Mouse (Mus musculus) E14TG2a.4 (cell line): ENCODE results near the gene Ikzf3.

Source experiments
- H3K27me3 ChIP-seq: 2 replicates; pipeline ENCODE4 v1.6.1; 2014; ENCODE audit warnings: low read length, control low read depth; ENCODE audit not compliant: insufficient read depth
- H3K36me3 ChIP-seq: 2 replicates; pipeline ENCODE4 v1.6.1; 2014; ENCODE audit warnings: low read length, control low read depth; ENCODE audit not compliant: insufficient read depth
- H3K4me1 ChIP-seq: replicated peaks from 2 replicates; pipeline ENCODE4 v1.6.1; 2014; ENCODE audit warnings: low read depth, low read length, control low read depth
- H3K4me3 ChIP-seq: replicated peaks from 2 replicates; pipeline ENCODE4 v1.5.1; 2014; ENCODE audit warnings: mild to moderate bottlenecking, low read length
- H3K9me3 ChIP-seq: 2 replicates; pipeline ENCODE4 v1.6.1; 2014; ENCODE audit warnings: low read length, control low read depth
- CTCF ChIP-seq: conservative IDR thresholded peaks from 2 replicates; pipeline ENCODE4 v1.5.1; 2014; ENCODE audit warnings: low read length
- NANOG ChIP-seq: IDR thresholded peaks from 2 replicates; pipeline ENCODE4 v1.6.1; 2014; ENCODE audit warnings: borderline replicate concordance, low read length, mixed read lengths
- POU5F1 ChIP-seq: IDR thresholded peaks from 2 replicates; pipeline ENCODE4 v1.6.1; 2014; ENCODE audit warnings: low read length, borderline replicate concordance

The Ikzf3 gene

GRCm38 (mm10) chr11:98545711-98546231, at the start of gene Ikzf3:
Gene Ikzf3, minus strand, starts transcription at chr11:98546031.
- Histone ChIP-seq H3K4me3 (peak within 1 kb of the TSS; percentile 76), H3K9me3 (peaks cover 3% of the 10 kb centered on the region; the same call in 1 of the 2 replicates), H3K27me3 (peaks cover 87% of the 10 kb centered on the region), H3K36me3 (no peaks in the 10 kb centered on the region), H3K4me1 (peaks cover 7% of the 10 kb centered on the region)
- TF ChIP-seq CTCF (no peak), POU5F1 (no peak), NANOG (no peak)

- Histone ChIP-seq H3K4me3 (no peak overlapping the region), H3K9me3 (no peaks in the 10 kb centered on the region), H3K36me3 (no peaks in the 10 kb centered on the region), H3K27me3 (peaks cover 41% of the 10 kb centered on the region), H3K4me1 (peaks cover 34% of the 10 kb centered on the region)
- TF ChIP-seq CTCF (no peak), POU5F1 (no peak), NANOG (no peak)
Measured at GRCm38 (mm10) chr11:98595473-98595872, 49.6 kb upstream of the Ikzf3 start.

- Histone ChIP-seq H3K9me3 (no peaks in the 10 kb centered on the region), H3K4me3 (no peak overlapping the region), H3K27me3 (peaks cover 37% of the 10 kb centered on the region), H3K4me1 (peaks cover 34% of the 10 kb centered on the region), H3K36me3 (no peaks in the 10 kb centered on the region)
- no peak for TF ChIP-seq POU5F1
- no peak for TF ChIP-seq CTCF
- TF ChIP-seq NANOG = no peak
Measured at GRCm38 (mm10) chr11:98595021-98595420, 49.2 kb upstream of the Ikzf3 start.

- H3K9me3 ChIP-seq = no peaks in the 10 kb centered on the region
- H3K4me3 ChIP-seq = no peak overlapping the region
- H3K27me3 ChIP-seq = peaks cover 13% of the 10 kb centered on the region
- no peak for TF ChIP-seq NANOG
- TF ChIP-seq CTCF = no peak
- no peak for TF ChIP-seq POU5F1
- H3K36me3 ChIP-seq = no peaks in the 10 kb centered on the region
- peaks cover 52% of the 10 kb centered on the region for H3K4me1 ChIP-seq
Measured at GRCm38 (mm10) chr11:98590548-98591445, 45.0 kb upstream of the Ikzf3 start.

GRCm38 (mm10) chr11:98589306-98589705, 43.5 kb upstream of the Ikzf3 start:
- H3K4me1 ChIP-seq = peaks cover 63% of the 10 kb centered on the region
- TF ChIP-seq CTCF (no peak), POU5F1 (no peak), NANOG (no peak)
- H3K4me3 ChIP-seq = no peak overlapping the region
- H3K27me3 ChIP-seq = peaks cover 13% of the 10 kb centered on the region
- peaks cover 10% of the 10 kb centered on the region for H3K36me3 ChIP-seq
- no peaks in the 10 kb centered on the region for H3K9me3 ChIP-seq

- Histone ChIP-seq H3K9me3 (no peaks in the 10 kb centered on the region), H3K4me3 (0 out of 2 replicates have a peak overlapping the region, but pooled peaks have one; percentile 71), H3K36me3 (peaks cover 14% of the 10 kb centered on the region), H3K27me3 (peaks cover 13% of the 10 kb centered on the region), H3K4me1 (peaks cover 63% of the 10 kb centered on the region)
- TF ChIP-seq CTCF = no peak
- no peak for TF ChIP-seq NANOG
- no peak for TF ChIP-seq POU5F1
Measured at GRCm38 (mm10) chr11:98588833-98589281, 43.0 kb upstream of the Ikzf3 start.

GRCm38 (mm10) chr11:98587684-98588546, 42.1 kb upstream of the Ikzf3 start:
- H3K27me3 ChIP-seq = peaks cover 10% of the 10 kb centered on the region
- peaks cover 21% of the 10 kb centered on the region for H3K36me3 ChIP-seq
- H3K9me3 ChIP-seq = no peaks in the 10 kb centered on the region
- TF ChIP-seq NANOG (no peak), CTCF (no peak), POU5F1 (no peak)
- H3K4me3 ChIP-seq = peak overlapping the region; percentile 93
- H3K4me1 ChIP-seq = peaks cover 70% of the 10 kb centered on the region

GRCm38 (mm10) chr11:98586892-98587563, 41.2 kb upstream of the Ikzf3 start, which contains the start of gene Ormdl3:
Gene Ormdl3, minus strand, starts transcription at chr11:98587368.
- H3K36me3 ChIP-seq = peaks cover 30% of the 10 kb centered on the region
- H3K4me1 ChIP-seq = peaks cover 73% of the 10 kb centered on the region
- peak within 1 kb of the TSS; percentile 93 for H3K4me3 ChIP-seq
- no peaks in the 10 kb centered on the region for H3K9me3 ChIP-seq
- H3K27me3 ChIP-seq = peaks cover 2% of the 10 kb centered on the region
- no peak for TF ChIP-seq CTCF
- TF ChIP-seq NANOG = no peak
- TF ChIP-seq POU5F1 = no peak
